Mouse (Mus musculus) cerebellum, adult 2 months (tissue): ENCODE data around the gene Dusp5. TPM values are rescaled to one million over a fixed set of nuclear protein-coding genes. Genes with fewer than 3 reads are reported as not detected.

ENCODE experiments used
- DNase-seq, 2 experiments: peaks; one replicate each; pipeline ENCODE4 v3.0.0; 2021
- H3K27ac ChIP-seq: fragments of 200-500 bp; 2 replicates; pipeline ENCODE4 v1.5.1; 2012; ENCODE audit warnings: low read length, control low read depth, inconsistent platforms; ENCODE audit not compliant: insufficient read depth
- H3K27me3 ChIP-seq: fragments of 200-500 bp; 2 replicates; pipeline ENCODE4 v1.6.1; 2012; ENCODE audit warnings: inconsistent platforms, mild to moderate bottlenecking, low read length, moderate library complexity; ENCODE audit not compliant: control insufficient read depth, insufficient read depth
- H3K4me1 ChIP-seq: fragments of 200-500 bp; 2 replicates; pipeline ENCODE4 v1.6.1; 2011; ENCODE audit warnings: low read length; ENCODE audit not compliant: control insufficient read depth, insufficient read depth
- H3K4me3 ChIP-seq: fragments of 200-500 bp; replicated peaks from 2 replicates; pipeline ENCODE3; 2011; ENCODE audit warnings: mild to moderate bottlenecking, low read depth, low read length, control low read depth; ENCODE audit not compliant: insufficient read depth
- CTCF ChIP-seq: fragments of 200-500 bp; IDR thresholded peaks from 2 replicates; pipeline ENCODE4 v1.5.1; 2011; ENCODE audit warnings: low read depth, mild to moderate bottlenecking, control low read depth, low read length, moderate library complexity, borderline replicate concordance; ENCODE audit not compliant: insufficient read depth
- POLR2A ChIP-seq: fragments of 200-500 bp; IDR thresholded peaks from 2 replicates; pipeline ENCODE4 v1.6.1; 2011; ENCODE audit warnings: low read length, control low read depth, borderline replicate concordance; ENCODE audit not compliant: insufficient read depth
- WGBS: fragments of 180-500 bp; shearing (Covaris S2); methylation state at CpG from one replicate; pipeline ENCODE4 v1.1.7; 2018; 5-methylcytosine and 5-hydroxymethylcytosine counted together
- polyA plus RNA-seq: library from polyadenylated mRNA; depleted of rRNA; stranded (reverse); fragments of >200 nt; gene quantifications from 2 replicates; pipeline ENCODE4 v1.2.3, GENCODE M21; 2012

The Dusp5 gene
- polyA plus RNA-seq, 1 experiment: 80.4 TPM

DNA sequence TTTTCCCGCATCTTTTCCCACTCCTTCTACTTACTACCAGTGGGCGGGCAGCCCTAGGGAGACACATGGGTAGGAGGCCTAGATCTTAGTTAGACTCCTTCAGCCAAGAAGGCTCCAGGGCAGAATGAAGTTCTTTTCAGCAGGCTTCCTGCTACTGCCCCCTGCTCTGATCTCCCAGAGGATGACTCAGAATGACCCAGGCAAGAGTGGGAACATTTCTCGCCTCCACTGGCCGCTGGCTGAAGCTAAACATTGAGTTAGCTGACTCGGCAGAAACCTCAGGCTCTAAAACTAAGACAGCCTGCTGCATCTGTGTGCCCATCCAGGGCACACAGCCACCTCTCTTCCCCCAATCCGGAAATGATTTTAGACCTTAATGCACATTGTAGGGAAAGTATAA, 23.9 kb downstream of the Dusp5 start:
- TF ChIP-seq POLR2A (no peak), CTCF (no peak)
- Histone ChIP-seq H3K4me1 (peaks cover 7% of the 10 kb centered on the region; the same call in 1 of the 2 replicates), H3K27me3 (no peaks in the 10 kb centered on the region), H3K27ac (no peak overlapping the region), H3K4me3 (no peak overlapping the region)
- 64% methylated on average over 6 of the region's 6 CpGs for WGBS
- DNase-seq: no peak

DNA sequence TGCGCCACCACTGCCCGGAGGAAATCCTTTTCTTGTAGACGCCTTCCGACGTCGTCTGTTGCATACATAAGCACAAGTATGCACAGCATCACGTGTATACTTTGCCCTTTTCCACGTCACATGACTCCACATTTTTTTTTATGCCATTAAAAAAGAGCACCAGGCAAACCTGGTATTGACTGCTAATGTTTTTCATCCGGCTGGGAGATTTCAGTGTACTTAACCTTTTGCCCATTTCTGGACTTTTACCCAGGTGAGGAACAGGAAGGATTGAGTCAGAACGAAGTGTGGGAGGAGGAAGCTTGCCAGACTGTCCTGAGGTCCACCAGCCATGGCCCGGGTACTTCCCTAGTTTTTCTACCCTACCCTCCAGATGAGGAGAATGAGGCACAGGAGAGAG, 25.5 kb downstream of the Dusp5 start:
- 88% methylated on average over 11 of the region's 11 CpGs for WGBS
- Histone ChIP-seq H3K4me1 (peaks cover 7% of the 10 kb centered on the region; the same call in 1 of the 2 replicates), H3K27me3 (no peaks in the 10 kb centered on the region), H3K27ac (no peak overlapping the region), H3K4me3 (no peak overlapping the region)
- TF ChIP-seq CTCF (no peak), POLR2A (no peak)
- DNase-seq: no peak

DNA sequence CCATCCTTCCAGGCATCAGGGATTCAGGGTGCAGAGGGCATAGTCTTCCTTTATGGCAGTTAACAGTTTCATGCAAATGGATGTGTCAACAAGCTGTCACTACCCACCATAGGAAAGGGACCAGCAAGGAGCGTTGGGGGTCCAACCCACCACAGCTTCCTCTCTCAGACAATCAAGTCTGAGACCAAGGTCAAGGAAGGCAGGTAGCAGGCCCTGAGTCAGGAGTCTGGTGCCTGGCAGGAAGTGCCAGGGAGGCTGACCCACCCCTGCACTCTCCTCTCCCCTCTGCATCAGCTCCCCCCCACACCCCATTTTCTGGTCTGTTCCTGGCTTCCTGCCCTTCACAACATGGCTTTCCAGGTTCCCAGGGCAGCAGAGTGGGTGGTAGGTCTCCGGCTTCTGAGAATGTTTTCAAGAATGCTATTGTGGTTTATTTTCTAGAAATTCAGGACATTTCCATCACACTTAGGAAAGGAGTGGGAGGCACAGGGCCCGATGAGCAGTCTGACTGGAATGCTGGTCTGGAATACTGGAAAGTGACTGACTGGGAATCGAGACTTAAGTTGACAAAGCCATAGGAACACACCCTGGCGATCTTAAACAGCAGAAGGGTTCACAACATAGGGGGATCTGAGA, 26.2 kb downstream of the Dusp5 start:
- peaks cover 7% of the 10 kb centered on the region; the same call in 1 of the 2 replicates for H3K4me1 ChIP-seq
- H3K27me3 ChIP-seq: no peaks in the 10 kb centered on the region
- no peak overlapping the region for H3K27ac ChIP-seq
- TF ChIP-seq POLR2A: no peak
- no peak for TF ChIP-seq CTCF
- WGBS: 86% methylated on average over 5 of the region's 5 CpGs
- DNase-seq: no peak
- H3K4me3 ChIP-seq: no peak overlapping the region

DNA sequence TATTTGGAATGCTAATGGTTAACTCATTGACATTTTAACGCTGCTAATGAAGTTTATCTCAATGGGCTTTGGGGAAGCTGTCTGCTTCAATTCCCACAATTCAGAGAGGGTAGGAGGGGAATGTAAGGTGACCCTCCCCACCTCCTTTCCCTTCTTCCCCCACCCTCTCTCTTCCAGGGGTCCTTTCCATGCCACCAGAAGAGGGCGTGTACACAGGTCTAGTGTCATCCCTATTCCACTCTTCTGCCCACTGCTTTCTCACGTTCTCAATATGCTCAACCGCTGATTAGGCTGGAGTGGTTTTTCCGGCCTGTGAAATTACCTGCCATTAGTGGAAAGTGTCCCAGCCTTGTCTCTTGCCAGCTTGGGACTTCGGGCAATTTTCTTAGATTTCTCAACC, 27.9 kb downstream of the Dusp5 start:
- TF ChIP-seq CTCF (no peak), POLR2A (no peak)
- no peak overlapping the region for H3K27ac ChIP-seq
- 29% methylated on average over 6 of the region's 6 CpGs for WGBS

DNA sequence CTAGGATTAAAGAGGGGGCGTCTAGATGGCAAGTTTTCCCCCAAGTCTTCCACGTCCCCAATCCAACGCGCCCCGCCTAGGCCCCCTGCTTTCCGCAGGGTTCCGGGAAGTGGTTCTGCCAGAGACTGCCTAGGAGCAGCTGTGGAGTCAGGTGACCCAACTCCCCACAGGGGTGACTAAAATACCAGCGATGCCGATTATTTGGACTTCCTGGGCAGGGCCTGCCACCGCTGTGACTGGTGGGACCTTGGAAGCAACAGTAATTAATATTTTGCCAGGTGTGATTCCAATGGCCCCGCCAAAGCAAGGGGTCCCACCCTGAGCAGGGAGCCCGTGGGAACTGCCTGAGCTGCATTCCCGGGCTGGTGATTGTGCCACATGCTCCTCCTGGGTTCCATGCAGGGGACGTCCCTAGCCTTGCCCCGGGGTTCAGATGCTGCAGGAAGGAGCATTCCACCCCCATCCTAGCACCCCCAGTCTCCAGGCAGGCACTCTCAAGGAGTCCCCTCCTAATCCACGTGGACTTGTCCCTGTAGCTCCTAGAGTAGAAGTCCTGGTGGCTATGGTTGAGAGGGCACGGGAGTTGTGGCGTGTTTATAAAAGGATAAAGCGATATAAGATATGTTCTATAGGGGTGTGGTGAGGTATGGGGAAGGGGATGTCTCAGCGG, 28.5 kb downstream of the Dusp5 start:
- Histone ChIP-seq H3K27ac (no peak overlapping the region), H3K4me1 (0 out of 2 replicates have a peak, but pooled peaks cover 3% of the 10 kb centered on the region), H3K4me3 (no peak overlapping the region), H3K27me3 (no peaks in the 10 kb centered on the region)
- no peak for DNase-seq
- TF ChIP-seq POLR2A (no peak), CTCF (no peak)
- WGBS: 34% methylated on average over 20 of the region's 20 CpGs

More for the DNA sequence above, 27.9 kb downstream of the Dusp5 start:
- no peak overlapping the region for H3K4me3 ChIP-seq
- H3K4me1 ChIP-seq: 0 out of 2 replicates have a peak, but pooled peaks cover 3% of the 10 kb centered on the region
- no peak for DNase-seq
- H3K27me3 ChIP-seq: no peaks in the 10 kb centered on the region

DNA sequence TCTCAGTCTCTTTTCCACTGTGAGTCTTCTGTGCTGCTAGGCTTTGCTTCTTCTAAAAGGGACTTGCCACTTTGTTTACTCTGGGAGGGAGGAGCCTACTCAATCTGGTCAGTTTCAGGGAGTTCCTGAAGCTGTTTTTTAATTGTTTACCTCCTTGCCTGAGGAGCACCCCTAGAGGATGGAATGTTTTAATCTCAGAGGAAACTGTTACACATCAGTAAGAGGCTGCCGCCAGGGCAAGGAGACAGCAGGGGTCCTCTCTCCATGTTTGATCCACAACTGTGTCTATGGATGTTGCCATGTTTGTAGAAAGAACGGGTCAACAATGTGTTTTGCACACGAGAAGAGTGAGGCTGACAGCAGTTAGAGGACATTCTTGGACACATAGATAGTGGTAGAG, 31.5 kb downstream of the Dusp5 start:
- 75% methylated on average over 3 of the region's 3 CpGs for WGBS

DNA sequence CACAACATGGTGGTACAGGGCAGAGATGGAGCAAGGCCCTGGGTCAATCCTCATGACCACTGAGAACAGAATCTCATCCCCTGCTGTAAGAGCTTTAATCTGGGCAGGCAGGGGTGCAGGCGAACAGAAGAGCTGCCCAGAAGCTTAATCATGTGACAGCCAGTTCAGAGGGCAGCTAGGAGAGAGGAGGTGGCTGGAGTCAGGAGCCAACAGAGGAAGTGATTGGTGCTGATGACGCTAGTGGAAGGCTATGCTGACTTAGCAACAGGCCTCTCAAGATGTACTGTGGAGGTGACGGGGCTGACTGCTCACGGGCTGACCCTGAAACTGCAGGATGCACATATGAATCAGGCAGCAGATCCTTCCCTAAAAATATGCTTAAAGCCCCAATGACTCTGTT, 35.3 kb downstream of the Dusp5 start:
- no peaks in the 10 kb centered on the region for H3K27me3 ChIP-seq
- no peak overlapping the region for H3K27ac ChIP-seq
- no peak for TF ChIP-seq POLR2A
- WGBS: 59% methylated on average over 4 of the region's 4 CpGs
- no peak for DNase-seq
- no peak overlapping the region for H3K4me3 ChIP-seq
- H3K4me1 ChIP-seq: no peaks in the 10 kb centered on the region

More for the DNA sequence above, 31.5 kb downstream of the Dusp5 start:
- Histone ChIP-seq H3K4me1 (no peaks in the 10 kb centered on the region), H3K27me3 (no peaks in the 10 kb centered on the region), H3K27ac (no peak overlapping the region), H3K4me3 (no peak overlapping the region)
- no peak for DNase-seq
- TF ChIP-seq CTCF (no peak), POLR2A (no peak)
